Mouse (Mus musculus) limb, embryonic 14.5 days (tissue): ENCODE measurements around the gene Hoxa6. TPM values are rescaled to one million over a fixed set of nuclear protein-coding genes. Genes with fewer than 3 reads are reported as not detected.

Source experiments
- ATAC-seq: fragments of 200-750 bp; cut with Nextera tagmentation; 2 replicates; pipeline ENCODE4 v1.8.0; 2017; ENCODE audit warnings: low read depth, moderate number of reproducible peaks, moderate TSS enrichment; ENCODE audit not compliant: low FRiP score
- DNase-seq: peaks from one replicate; pipeline ENCODE4 v3.0.0-alpha.2; 2015; ENCODE audit warnings: low spot score
- H3K27ac ChIP-seq: fragments of 300-500 bp; sonication (generic); replicated peaks from 2 replicates; pipeline ENCODE4 v1.5.1; 2014; ENCODE audit warnings: low read depth, mild to moderate bottlenecking, low read length, moderate library complexity, mixed read lengths
- H3K27me3 ChIP-seq: fragments of 300-500 bp; sonication (generic); 2 replicates; pipeline ENCODE4 v1.6.1; 2014; ENCODE audit warnings: low read length, mixed read lengths; ENCODE audit not compliant: control insufficient read depth, insufficient read depth
- H3K36me3 ChIP-seq: fragments of 300-500 bp; sonication (generic); 2 replicates; pipeline ENCODE4 v1.6.1; 2014; ENCODE audit warnings: mild to moderate bottlenecking, low read length, moderate library complexity, mixed read lengths; ENCODE audit not compliant: control insufficient read depth, insufficient read depth
- H3K4me1 ChIP-seq: fragments of 300-500 bp; sonication (generic); 2 replicates; pipeline ENCODE4 v1.6.1; 2014; ENCODE audit warnings: antibody characterized with exemption, low read length, mixed read lengths; ENCODE audit not compliant: control insufficient read depth, insufficient read depth
- H3K4me2 ChIP-seq: fragments of 300-500 bp; sonication (generic); replicated peaks from 2 replicates; pipeline ENCODE4 v1.6.1; 2014; ENCODE audit warnings: low read depth, mild to moderate bottlenecking, low read length, moderate library complexity; ENCODE audit not compliant: severe bottlenecking
- H3K4me3 ChIP-seq: fragments of 300-500 bp; sonication (generic); replicated peaks from 2 replicates; pipeline ENCODE4 v1.5.1; 2014; ENCODE audit warnings: low read length
- H3K9ac ChIP-seq: fragments of 300-500 bp; sonication (generic); 2 replicates; pipeline ENCODE4 v1.6.1; 2014; ENCODE audit warnings: mild to moderate bottlenecking, low read depth, low read length, moderate library complexity; ENCODE audit not compliant: severe bottlenecking
- H3K9me3 ChIP-seq: fragments of 300-500 bp; sonication (generic); 2 replicates; pipeline ENCODE4 v1.6.1; 2016; ENCODE audit warnings: low read length; ENCODE audit not compliant: control insufficient read depth
- POLR2A ChIP-seq: fragments of 200-500 bp; IDR thresholded peaks from 2 replicates; pipeline ENCODE4 v1.8.0; 2012; ENCODE audit warnings: inconsistent platforms, mild to moderate bottlenecking, moderate library complexity, borderline replicate concordance; ENCODE audit not compliant: insufficient read depth, insufficient read length; ENCODE audit errors: extremely low read depth
- WGBS: fragments of 180-500 bp; shearing (Covaris S2); extraction: QIAGEN DNeasy Blood & Tissue Kit; methylation state at CpG from one replicate; pipeline ENCODE4 v1.1.7; 2014; 5-methylcytosine and 5-hydroxymethylcytosine counted together
- polyA plus RNA-seq, 2 experiments: library from polyadenylated mRNA; depleted of rRNA in 1 of 2; stranded (reverse) in 1 of 2; unstranded in 1 of 2; fragments of >200 nt; fragmentation: Nextera tagmentation in 1 of 2; extraction: Ambion mirVana in 1 of 2; gene quantifications; 2 replicates each; pipeline versions ENCODE4 v1.2.1 to v1.2.3; 2012 to 2014

Gene Hoxa6
- polyA plus RNA-seq, 2 experiments, result 0.66 to 3.9 TPM

DNA sequence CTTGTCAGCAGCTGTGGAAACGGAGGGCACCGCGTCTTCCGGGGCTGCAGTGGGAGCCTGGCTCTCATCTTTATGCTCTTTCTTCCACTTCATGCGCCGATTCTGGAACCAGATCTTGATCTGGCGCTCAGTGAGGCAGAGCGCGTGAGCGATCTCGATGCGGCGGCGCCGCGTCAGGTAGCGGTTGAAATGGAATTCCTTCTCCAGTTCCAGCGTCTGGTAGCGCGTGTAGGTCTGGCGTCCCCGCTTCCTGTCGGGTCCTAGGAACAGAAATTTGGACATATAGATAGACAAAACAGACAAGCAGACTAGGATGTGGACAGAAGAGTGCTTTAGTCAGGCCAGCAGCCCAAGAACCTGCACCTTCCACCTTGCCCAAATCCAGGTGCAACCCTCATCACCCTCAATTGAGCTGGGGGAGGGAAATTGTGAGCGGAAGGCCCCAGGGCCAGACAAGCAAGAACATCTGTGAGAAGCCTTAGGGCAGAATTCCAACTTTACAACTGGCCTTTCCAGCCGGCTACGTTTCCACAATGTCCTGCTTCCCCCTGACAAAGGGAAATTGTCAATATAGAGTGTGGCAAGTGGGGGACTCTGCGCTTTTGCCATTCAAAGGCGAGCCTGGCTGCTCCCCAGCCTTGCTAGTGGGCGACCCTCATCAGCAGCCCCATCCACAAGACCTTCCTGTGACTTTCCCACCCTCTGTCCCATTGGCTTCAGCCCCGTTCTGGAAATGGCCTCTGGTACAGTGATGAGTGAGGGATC, 7.4 kb upstream of the Hoxa6 start:
- Histone ChIP-seq H3K4me1 (peaks cover 45% of the 10 kb centered on the region), H3K36me3 (no peaks in the 10 kb centered on the region), H3K27ac (peak overlapping the region; percentile 58; the same call in 1 of the 2 replicates), H3K9me3 (no peaks in the 10 kb centered on the region), H3K9ac (peak overlapping the region; percentile 71), H3K27me3 (peaks cover 28% of the 10 kb centered on the region), H3K4me2 (peak overlapping the region; percentile 96), H3K4me3 (peak overlapping the region; percentile 65)
- DNase-seq (peak; percentile 54), ATAC-seq (no peak)
- 4% methylated on average over 30 of the region's 30 CpGs for WGBS
- no peak for TF ChIP-seq POLR2A

DNA sequence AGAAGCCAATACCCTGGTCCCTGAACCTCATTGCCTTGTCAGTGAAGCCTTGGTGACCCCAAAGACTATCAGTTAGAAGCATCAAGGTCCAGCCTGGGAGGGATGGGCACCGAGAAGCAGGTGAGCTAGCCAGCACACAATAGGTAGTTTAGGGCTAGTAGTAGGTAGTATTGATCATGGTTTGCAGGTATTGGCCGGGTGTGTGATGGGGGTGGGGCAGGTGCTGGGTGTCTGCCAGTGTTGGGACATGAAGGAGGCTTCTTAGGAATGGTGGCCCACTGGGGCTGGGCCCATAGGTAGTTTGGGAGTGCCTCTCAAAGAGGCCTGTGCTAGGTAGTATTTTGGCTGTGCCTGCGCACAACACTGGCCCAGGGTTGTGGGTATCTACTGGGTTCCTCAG, 6.5 kb upstream of the Hoxa6 start:
- H3K27me3 ChIP-seq, result peaks cover 28% of the 10 kb centered on the region
- no peak overlapping the region; the same call in 1 of the 2 replicates for H3K4me3 ChIP-seq
- H3K4me1 ChIP-seq, result peaks cover 43% of the 10 kb centered on the region
- no peaks in the 10 kb centered on the region for H3K9me3 ChIP-seq
- DNase-seq (no peak), ATAC-seq (no peak)
- no peak overlapping the region for H3K9ac ChIP-seq
- peak overlapping the region; percentile 96; the same call in 1 of the 2 replicates for H3K4me2 ChIP-seq
- no peak overlapping the region for H3K27ac ChIP-seq
- no peak for TF ChIP-seq POLR2A
- WGBS, result 53% methylated on average over 3 of the region's 3 CpGs
- H3K36me3 ChIP-seq, result no peaks in the 10 kb centered on the region

GRCm38 (mm10) chr6:52214271-52214670, 5.7 kb upstream of the Hoxa6 start:
- Histone ChIP-seq H3K27ac (no peak overlapping the region), H3K4me1 (peaks cover 46% of the 10 kb centered on the region), H3K27me3 (peaks cover 29% of the 10 kb centered on the region), H3K4me2 (no peak overlapping the region), H3K9ac (no peak overlapping the region), H3K4me3 (no peak overlapping the region), H3K9me3 (no peaks in the 10 kb centered on the region), H3K36me3 (no peaks in the 10 kb centered on the region)
- WGBS, result 34% methylated on average over 5 of the region's 5 CpGs
- no peak for TF ChIP-seq POLR2A
- ATAC-seq (no peak), DNase-seq (no peak)

DNA sequence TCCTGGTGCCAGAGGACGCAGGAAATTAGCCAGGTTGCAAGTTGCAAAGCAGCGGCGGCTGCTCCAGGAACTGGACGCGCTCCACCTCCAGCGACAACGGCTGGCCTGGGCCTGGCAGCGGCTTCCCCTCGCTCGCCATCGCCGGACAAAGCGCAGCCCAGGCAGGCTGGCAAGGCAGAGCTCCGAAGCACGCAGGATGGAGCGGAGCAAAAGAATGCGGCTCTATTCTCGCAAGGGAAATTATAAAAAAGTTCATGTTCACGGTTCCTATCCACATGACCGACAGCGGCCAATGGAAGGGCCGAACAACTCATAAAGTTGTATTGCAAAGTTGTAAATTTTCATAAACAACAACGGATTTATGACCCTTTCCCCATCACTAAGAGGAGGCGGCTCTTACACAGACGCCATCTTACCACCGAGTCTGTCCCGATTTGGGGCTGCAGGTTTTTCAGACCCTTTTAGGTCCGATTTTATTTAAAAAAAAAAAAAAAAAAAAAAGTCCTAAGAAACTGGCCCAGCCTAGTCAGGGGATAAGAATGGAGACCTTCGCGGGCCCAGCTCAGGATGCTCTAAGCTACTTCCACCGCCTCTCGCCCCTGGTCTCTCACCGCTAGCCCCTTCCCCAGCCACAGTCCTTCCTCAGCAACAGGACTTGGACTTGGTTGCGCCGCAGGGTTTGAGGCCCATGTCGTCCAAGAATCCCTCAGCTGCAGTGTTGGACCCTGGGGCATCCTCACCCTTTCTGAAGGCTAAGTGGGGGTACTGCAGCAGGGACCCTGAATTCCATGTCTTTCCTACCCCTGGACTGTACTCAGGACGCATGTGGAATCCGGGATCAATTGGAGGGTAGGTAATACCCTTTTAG, 4.8 kb upstream of the Hoxa6 start, which contains the start of the genes Hoxa3 and Gm28308:
TSS of gene Hoxa3 (minus strand) at position 218 of the 868 bp plus-strand sequence.
TSS of gene Gm28308 (minus strand) at position 221 of the 868 bp plus-strand sequence.
- WGBS, result 2% methylated on average over 38 of the region's 38 CpGs
- peak; percentile 86 for DNase-seq
- ATAC-seq, result peak; percentile 68
- peaks cover 50% of the 10 kb centered on the region for H3K4me1 ChIP-seq
- H3K9me3 ChIP-seq, result no peaks in the 10 kb centered on the region
- H3K4me2 ChIP-seq, result peak within 1 kb of the TSS; percentile 75
- H3K9ac ChIP-seq, result peak within 1 kb of the TSS; percentile 84
- H3K27me3 ChIP-seq, result peaks cover 29% of the 10 kb centered on the region
- peak within 1 kb of the TSS; percentile 65 for H3K4me3 ChIP-seq
- peak within 1 kb of the TSS; percentile 91 for H3K27ac ChIP-seq
- H3K36me3 ChIP-seq, result no peaks in the 10 kb centered on the region
- peak; percentile 92; the same call in 1 of the 2 replicates for TF ChIP-seq POLR2A

GRCm38 (mm10) chr6:52212556-52213118, 4.1 kb upstream of the Hoxa6 start:
- DNase-seq (peak; percentile 4), ATAC-seq (no peak)
- Histone ChIP-seq H3K9me3 (no peaks in the 10 kb centered on the region), H3K27ac (peak overlapping the region; percentile 91), H3K36me3 (no peaks in the 10 kb centered on the region), H3K4me2 (peak overlapping the region; percentile 75), H3K4me3 (peak overlapping the region; percentile 65), H3K4me1 (peaks cover 47% of the 10 kb centered on the region), H3K27me3 (peaks cover 29% of the 10 kb centered on the region), H3K9ac (peak overlapping the region; percentile 84)
- 0% methylated on average over 22 of the region's 22 CpGs for WGBS
- 0 out of 2 replicates have a peak, but pooled peaks have one; percentile 17 for TF ChIP-seq POLR2A
